Mouse (Mus musculus): ENCODE measurements around the gene Sfxn4. TPM values are rescaled to one million over a fixed set of nuclear protein-coding genes. Genes with fewer than 3 reads are reported as not detected.
"Not testable (repeated sequence)": the region's sequence is repeated elsewhere in the genome, so short reads cannot be mapped to it uniquely, and the experiment has no call there.

Sfxn4 gene
- total and polyA plus RNA-seq, 2 experiments from 2014 or later, result 7.6 to 9.6 TPM

DNA sequence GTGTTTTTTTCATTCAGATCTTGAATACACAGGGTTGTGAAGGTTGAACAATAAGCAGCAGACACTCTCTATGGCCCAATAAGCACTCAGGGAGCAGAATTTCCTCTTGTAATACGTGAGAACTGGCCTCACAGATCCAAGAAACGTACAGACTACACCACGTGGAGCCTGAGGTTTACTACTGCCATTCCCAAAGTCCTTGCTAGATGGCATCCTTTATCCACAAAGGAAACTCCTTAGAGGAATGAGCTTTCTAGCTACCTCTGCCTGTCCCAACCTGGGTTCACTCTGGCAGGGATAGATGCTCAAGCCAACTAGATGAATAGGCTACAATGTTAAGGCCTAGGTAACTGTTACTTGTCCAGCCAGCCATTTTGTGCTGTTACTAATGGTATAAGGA is 21.9 kb upstream of the Sfxn4 start:
- no peaks in the 10 kb centered on the region for H3K4me1 ChIP-seq (ENCODE audit: insufficient read depth)
- no peak overlapping the region for H3K9ac ChIP-seq
- DNase-seq (peak; percentile 71), ATAC-seq (peak; percentile 89)
- 4% methylated on average over 3 of the region's 3 CpGs for WGBS
- no peak overlapping the region for H3K4me2 ChIP-seq (ENCODE audit: low read depth)
- H3K9me3 ChIP-seq (ENCODE audit: low read length), result no peaks in the 10 kb centered on the region
- no peak overlapping the region for H3K4me3 ChIP-seq (ENCODE audit: low read depth, low read length)
- no peaks in the 10 kb centered on the region for H3K27me3 ChIP-seq (ENCODE audit: insufficient read depth, low read length)
- peak; percentile 78 for TF ChIP-seq CTCF (IDR thresholded peaks at IDR 0.05; ENCODE audit: low read depth)
- no peak overlapping the region for H3K27ac ChIP-seq (ENCODE audit: low read depth, low read length)
- no peaks in the 10 kb centered on the region for H3K36me3 ChIP-seq (ENCODE audit: insufficient read depth)

- peak; percentile 98 for ATAC-seq
- peak; percentile 37; the same call in 1 of the 2 replicates for TF ChIP-seq CTCF (IDR thresholded peaks at IDR 0.05; ENCODE audit: low read depth)
- Histone ChIP-seq H3K27me3 (ENCODE audit: insufficient read depth, low read length) (no peaks in the 10 kb centered on the region), H3K4me1 (ENCODE audit: insufficient read depth) (peaks cover 3% of the 10 kb centered on the region; the same call in 1 of the 2 replicates), H3K9me3 (ENCODE audit: low read length) (no peaks in the 10 kb centered on the region), H3K27ac (ENCODE audit: low read depth, low read length) (peak within 1 kb of the TSS; percentile 78), H3K4me3 (ENCODE audit: low read depth, low read length) (peak within 1 kb of the TSS; percentile 51), H3K9ac (peak within 1 kb of the TSS; percentile 66), H3K36me3 (ENCODE audit: insufficient read depth) (no peaks in the 10 kb centered on the region), H3K4me2 (ENCODE audit: low read depth) (peak within 1 kb of the TSS; percentile 61)
- DNase-seq, result peak; percentile 90
- whole genome bisulfite sequencing, result 2% methylated on average over 28 of the region's 28 CpGs
Measured at GRCm38 (mm10) chr19:60874064-60874694, 12.9 kb upstream of the Sfxn4 start, which contains the start of gene Prdx3. Gene Prdx3, minus strand, starts transcription at chr19:60874556.

DNA sequence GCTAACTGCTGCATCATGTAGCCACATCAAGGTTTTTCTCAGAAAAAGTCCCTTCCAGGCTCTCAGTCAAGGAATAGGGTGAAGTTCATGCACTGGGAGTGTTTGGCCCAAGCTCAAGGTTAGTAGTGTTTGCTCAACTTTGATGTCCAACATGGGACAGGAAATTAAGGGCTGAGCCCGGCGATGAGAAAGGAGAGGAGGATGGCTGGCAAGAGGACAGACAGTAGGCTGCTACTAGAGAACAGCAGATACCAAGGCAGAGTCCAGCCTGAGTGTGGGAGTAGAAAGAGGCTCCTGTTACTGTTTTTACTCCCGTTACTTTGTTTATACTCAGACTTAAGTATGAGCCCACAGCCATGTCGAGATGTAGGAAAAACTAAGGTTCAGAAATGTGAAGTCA is 12.2 kb upstream of the Sfxn4 start:
- H3K9ac ChIP-seq, result no peak overlapping the region

DNA sequence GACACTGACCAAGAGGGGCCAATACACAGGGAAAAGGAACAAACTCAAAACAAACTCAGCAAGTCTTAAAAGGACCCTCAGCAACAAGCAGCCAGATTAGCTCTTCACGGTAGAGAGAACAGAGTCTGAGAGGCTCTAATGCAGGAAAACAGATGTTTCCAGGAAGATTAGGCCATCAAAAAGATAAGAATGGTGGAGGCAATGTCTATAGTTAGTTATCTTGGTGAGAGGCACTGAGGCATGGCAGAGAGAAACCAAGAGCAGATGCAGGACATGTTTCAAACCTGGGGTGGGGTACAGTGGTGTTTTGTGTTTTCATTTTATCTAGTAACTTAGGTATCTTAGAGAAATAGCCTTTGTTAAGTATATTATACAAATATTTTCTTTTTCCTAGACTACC is 11.0 kb upstream of the Sfxn4 start:
- H3K9ac ChIP-seq, result no peak overlapping the region
- TF ChIP-seq CTCF (IDR thresholded peaks at IDR 0.05; ENCODE audit: low read depth), result no peak
- 0 out of 2 replicates have a peak, but pooled peaks cover 3% of the 10 kb centered on the region for H3K36me3 ChIP-seq (ENCODE audit: insufficient read depth)
- DNase-seq (no peak), ATAC-seq (no peak)
- WGBS, result 54% methylated on average over 1 of the region's 1 CpGs
- no peak overlapping the region for H3K4me3 ChIP-seq (ENCODE audit: low read depth, low read length)
- peaks cover 3% of the 10 kb centered on the region; the same call in 1 of the 2 replicates for H3K4me1 ChIP-seq (ENCODE audit: insufficient read depth)
- H3K27ac ChIP-seq (ENCODE audit: low read depth, low read length), result no peak overlapping the region
- H3K9me3 ChIP-seq (ENCODE audit: low read length), result no peaks in the 10 kb centered on the region
- H3K27me3 ChIP-seq (ENCODE audit: insufficient read depth, low read length), result no peaks in the 10 kb centered on the region
- H3K4me2 ChIP-seq (ENCODE audit: low read depth), result no peak overlapping the region

More for the DNA sequence above, 12.2 kb upstream of the Sfxn4 start:
- 33% methylated on average over 4 of the region's 4 CpGs for WGBS
- Histone ChIP-seq H3K4me1 (ENCODE audit: insufficient read depth) (peaks cover 3% of the 10 kb centered on the region; the same call in 1 of the 2 replicates), H3K9me3 (ENCODE audit: low read length) (no peaks in the 10 kb centered on the region), H3K4me2 (ENCODE audit: low read depth) (peak overlapping the region; percentile 61), H3K27me3 (ENCODE audit: insufficient read depth, low read length) (no peaks in the 10 kb centered on the region), H3K36me3 (ENCODE audit: insufficient read depth) (no peaks in the 10 kb centered on the region), H3K27ac (ENCODE audit: low read depth, low read length) (peak overlapping the region; percentile 78; the same call in 1 of the 2 replicates), H3K4me3 (ENCODE audit: low read depth, low read length) (peak overlapping the region; percentile 51)
- DNase-seq (no peak), ATAC-seq (no peak)
- no peak for TF ChIP-seq CTCF (IDR thresholded peaks at IDR 0.05; ENCODE audit: low read depth)

- no peak overlapping the region for H3K9ac ChIP-seq
- no peak overlapping the region for H3K4me2 ChIP-seq (ENCODE audit: low read depth)
- H3K4me3 ChIP-seq (ENCODE audit: low read depth, low read length), result no peak overlapping the region
- 0 out of 2 replicates have a peak, but pooled peaks cover 3% of the 10 kb centered on the region for H3K36me3 ChIP-seq (ENCODE audit: insufficient read depth)
- DNase-seq (no peak), ATAC-seq (no peak)
- 92% methylated on average over 5 of the region's 5 CpGs for WGBS
- H3K27ac ChIP-seq (ENCODE audit: low read depth, low read length), result no peak overlapping the region
- no peak for TF ChIP-seq CTCF (IDR thresholded peaks at IDR 0.05; ENCODE audit: low read depth)
- no peaks in the 10 kb centered on the region for H3K27me3 ChIP-seq (ENCODE audit: insufficient read depth, low read length)
- H3K9me3 ChIP-seq (ENCODE audit: low read length), result no peaks in the 10 kb centered on the region
- H3K4me1 ChIP-seq (ENCODE audit: insufficient read depth), result peaks cover 3% of the 10 kb centered on the region; the same call in 1 of the 2 replicates
Measured at GRCm38 (mm10) chr19:60871366-60871765, 10.1 kb upstream of the Sfxn4 start.

GRCm38 (mm10) chr19:60870489-60870888 is 9.2 kb upstream of the Sfxn4 start:
- 90% methylated on average over 1 of the region's 1 CpGs for WGBS
- ATAC-seq (no peak), DNase-seq (no peak)
- Histone ChIP-seq H3K4me3 (ENCODE audit: low read depth, low read length) (no peak overlapping the region), H3K4me1 (ENCODE audit: insufficient read depth) (peaks cover 3% of the 10 kb centered on the region; the same call in 1 of the 2 replicates), H3K27ac (ENCODE audit: low read depth, low read length) (no peak overlapping the region), H3K9me3 (ENCODE audit: low read length) (no peaks in the 10 kb centered on the region), H3K27me3 (ENCODE audit: insufficient read depth, low read length) (no peaks in the 10 kb centered on the region), H3K4me2 (ENCODE audit: low read depth) (no peak overlapping the region), H3K36me3 (ENCODE audit: insufficient read depth) (0 out of 2 replicates have a peak, but pooled peaks cover 3% of the 10 kb centered on the region), H3K9ac (no peak overlapping the region)
- TF ChIP-seq CTCF (IDR thresholded peaks at IDR 0.05; ENCODE audit: low read depth), result 0 out of 2 replicates have a peak, but pooled peaks have one; percentile 13

DNA sequence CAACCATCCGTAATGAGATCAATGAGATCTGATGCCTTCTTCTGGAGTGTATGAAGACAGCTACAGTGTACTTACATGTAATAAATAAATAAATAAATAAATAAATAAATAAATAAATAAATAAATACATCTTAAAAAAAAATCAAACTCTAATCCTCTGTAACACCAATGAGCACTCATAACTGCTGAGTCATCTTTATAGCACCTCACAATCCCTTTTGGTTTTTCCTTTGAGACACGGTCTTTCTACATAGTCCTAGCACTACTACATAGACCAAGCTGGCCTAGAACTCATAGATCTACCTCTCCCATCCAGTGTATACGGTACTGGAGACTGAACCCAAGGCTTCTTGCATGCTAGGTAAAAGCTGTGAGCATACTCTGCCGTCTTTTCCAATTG is 4.9 kb upstream of the Sfxn4 start:
- not testable (repeated sequence) for H3K9me3 ChIP-seq (ENCODE audit: low read length); DNase-seq; H3K36me3 ChIP-seq (ENCODE audit: insufficient read depth); H3K4me2 ChIP-seq (ENCODE audit: low read depth); H3K27me3 ChIP-seq (ENCODE audit: insufficient read depth, low read length); ATAC-seq; H3K4me3 ChIP-seq (ENCODE audit: low read depth, low read length); H3K4me1 ChIP-seq (ENCODE audit: insufficient read depth); H3K9ac ChIP-seq; H3K27ac ChIP-seq (ENCODE audit: low read depth, low read length)
- WGBS, result 97% methylated on average over 4 of the region's 4 CpGs

All from forebrain, postnatal 0 days (tissue).